1 mouse cellular context compared by ENCODE assay signal in the genomic region with DNA sequence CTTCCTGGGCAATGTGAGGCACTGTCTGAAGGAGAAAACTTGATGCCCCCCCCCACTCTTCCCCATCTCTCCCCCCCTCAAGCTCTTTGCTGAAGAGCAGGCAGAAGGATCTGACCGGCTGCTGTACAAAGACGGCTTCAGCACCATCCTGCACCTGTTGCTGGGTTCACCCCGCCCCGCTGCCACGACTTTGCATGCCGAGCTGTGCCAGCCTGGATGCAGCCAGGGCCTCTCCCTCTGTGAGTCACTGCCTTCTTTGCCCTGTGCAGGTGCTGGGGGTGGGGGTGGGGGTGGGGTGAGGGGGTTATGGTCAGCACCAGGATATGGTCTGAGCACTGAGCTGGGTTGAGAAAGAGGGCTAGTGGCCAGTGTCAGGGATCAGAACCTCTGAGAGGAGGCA.
TF ChIP-seq lines count a peak whose summit lies in the region.

No protein-coding gene starts in this region.

TF ChIP-seq in CH12.LX, 34 proteins besides CTCF, POLR2A, EP300 and RAD21:
- TF ChIP-seq TCF12 (IDR thresholded peaks at IDR 0.05; ENCODE audit: low read depth, low read length): peak; percentile 36; the same call in 1 of the 2 replicates
- no peak for TF ChIP-seq MEF2A (IDR thresholded peaks at IDR 0.05; ENCODE audit: borderline replicate concordance, low read depth, low read length)
- no peak for TF ChIP-seq HCFC1 (IDR thresholded peaks at IDR 0.05; ENCODE audit: low read depth, low read length)
- no peak for TF ChIP-seq CHD1 (IDR thresholded peaks at IDR 0.05; ENCODE audit: low read depth, low read length)
